Mouse (Mus musculus) small intestine, adult 2 months (tissue): ENCODE measurements around the gene Dnal1. TPM values are rescaled to one million over a fixed set of nuclear protein-coding genes. Genes with fewer than 3 reads are reported as not detected.
"Not testable (repeated sequence)": the region's sequence is repeated elsewhere in the genome, so short reads cannot be mapped to it uniquely, and the experiment has no call there.

ENCODE experiments used
- H3K27ac ChIP-seq: fragments of 200-500 bp; 2 replicates; pipeline ENCODE4 v1.5.1; 2012; ENCODE audit warnings: low read depth, low read length, control low read depth, inconsistent platforms; ENCODE audit not compliant: insufficient read depth
- H3K27me3 ChIP-seq: fragments of 200-500 bp; 2 replicates; pipeline ENCODE4 v1.6.1; 2012; ENCODE audit warnings: mild to moderate bottlenecking, moderate library complexity, low read length, inconsistent platforms; ENCODE audit not compliant: control insufficient read depth, insufficient read depth
- H3K36me3 ChIP-seq: fragments of 200-500 bp; 2 replicates; pipeline ENCODE4 v1.6.1; 2012; ENCODE audit warnings: mild to moderate bottlenecking, low read length, control low read depth, inconsistent platforms; ENCODE audit not compliant: control insufficient read depth, insufficient read depth
- H3K4me1 ChIP-seq: fragments of 200-500 bp; 2 replicates; pipeline ENCODE4 v1.6.1; 2012; ENCODE audit warnings: low read length, inconsistent platforms, mixed read lengths; ENCODE audit not compliant: control insufficient read depth, insufficient read depth, insufficient read length
- H3K4me3 ChIP-seq: fragments of 200-500 bp; 2 replicates; pipeline ENCODE4 v1.5.1; 2012; ENCODE audit warnings: low read depth, mild to moderate bottlenecking, control low read depth, inconsistent platforms, low read length, moderate library complexity
- CTCF ChIP-seq: fragments of 200-500 bp; IDR thresholded peaks from 2 replicates; pipeline ENCODE4 v1.5.1; 2012; ENCODE audit warnings: low read depth, mild to moderate bottlenecking, control low read depth, inconsistent platforms, low read length, moderate library complexity, mixed read lengths; ENCODE audit not compliant: insufficient replicate concordance, insufficient read length; ENCODE audit errors: extremely low read depth
- POLR2A ChIP-seq: fragments of 200-500 bp; IDR thresholded peaks from 2 replicates; pipeline ENCODE4 v1.6.1; 2012; ENCODE audit warnings: low read depth, mild to moderate bottlenecking, control low read depth, inconsistent platforms, low read length, moderate library complexity
- WGBS: fragments of 180-500 bp; shearing (Covaris S2); methylation state at CpG from one replicate; pipeline ENCODE4 v1.1.7; 2018; 5-methylcytosine and 5-hydroxymethylcytosine counted together
- polyA plus RNA-seq: library from polyadenylated mRNA; depleted of rRNA; stranded (reverse); fragments of >200 nt; gene quantifications from 2 replicates; pipeline ENCODE4 v1.2.3, GENCODE M21; 2012

Gene Dnal1
- polyA plus RNA-seq, 1 experiment = 0.68 TPM

DNA sequence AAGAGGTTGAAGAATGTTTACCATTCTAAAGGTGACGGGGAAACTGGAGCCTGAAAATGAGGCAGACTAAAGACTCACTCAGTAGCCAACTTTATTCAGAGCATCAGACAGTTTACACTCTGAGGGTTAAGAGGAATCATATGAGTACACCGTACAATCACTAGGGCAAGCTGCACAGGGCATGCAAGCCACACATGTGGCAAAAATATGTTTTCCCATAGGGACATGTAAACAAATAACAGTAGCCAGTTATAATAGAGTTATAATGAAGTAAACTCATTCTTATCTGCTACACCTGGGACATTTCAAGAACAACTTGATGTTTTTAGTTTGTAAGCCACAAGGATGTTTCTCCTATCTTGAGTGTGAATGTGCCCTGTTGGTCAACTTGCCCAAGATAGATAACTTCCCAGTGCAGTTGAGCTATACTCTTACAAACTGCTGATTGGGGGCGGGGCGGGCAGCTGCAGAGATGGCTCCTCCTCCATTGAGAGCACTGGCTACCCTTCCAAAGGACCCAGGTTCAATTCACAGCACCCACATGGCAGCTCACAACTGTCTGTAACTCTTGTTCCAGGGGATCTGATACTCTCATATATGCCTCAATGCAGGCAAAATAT lies 36.7 kb upstream of the Dnal1 start:
- TF ChIP-seq CTCF = no peak
- TF ChIP-seq POLR2A = no peak
- Histone ChIP-seq H3K27ac (no peak overlapping the region), H3K4me3 (no peak overlapping the region), H3K4me1 (no peaks in the 10 kb centered on the region), H3K36me3 (no peaks in the 10 kb centered on the region), H3K27me3 (no peaks in the 10 kb centered on the region)
- 91% methylated on average over 4 of the region's 4 CpGs for WGBS

DNA sequence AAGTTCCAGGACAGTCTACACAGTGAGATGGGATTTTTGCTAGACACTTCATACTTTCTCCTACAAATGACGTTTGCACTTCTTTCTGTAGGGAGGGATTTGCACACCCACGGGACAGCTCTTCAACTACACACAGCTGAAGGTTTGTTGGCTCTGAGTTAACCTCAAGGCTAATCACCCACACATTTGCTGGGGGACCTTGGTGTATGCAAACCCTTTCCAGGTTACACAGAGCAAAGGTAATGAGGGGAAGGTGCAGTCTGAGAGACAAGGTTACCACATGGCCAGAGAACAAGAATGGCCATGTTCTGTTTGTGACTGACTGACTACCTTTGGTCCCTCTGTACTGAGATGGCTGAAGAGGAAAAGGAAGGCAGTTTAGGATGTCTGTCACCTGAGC lies 30.3 kb upstream of the Dnal1 start:
- no peaks in the 10 kb centered on the region for H3K36me3 ChIP-seq

DNA sequence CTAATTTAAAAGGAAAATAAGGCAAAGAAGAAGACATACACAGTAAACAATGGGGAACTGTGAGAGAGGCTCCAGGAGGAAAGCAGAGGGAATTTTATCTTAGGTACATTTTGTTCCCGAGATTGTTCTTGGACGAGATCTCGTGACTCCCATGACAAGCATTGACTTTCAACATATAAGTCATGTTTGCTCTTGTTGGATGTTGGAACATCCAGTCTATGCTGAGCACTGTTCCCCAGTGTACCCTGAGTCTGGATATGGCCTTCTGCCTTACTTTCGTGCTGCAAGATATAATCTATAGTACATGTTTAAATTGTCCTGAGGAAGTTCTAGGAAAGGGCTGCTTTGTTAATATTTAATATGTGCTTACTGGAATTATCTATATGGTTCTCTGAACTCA lies 29.6 kb upstream of the Dnal1 start:
- no peak overlapping the region for H3K27ac ChIP-seq
- H3K4me1 ChIP-seq = peaks cover 3% of the 10 kb centered on the region; the same call in 1 of the 2 replicates
- no peaks in the 10 kb centered on the region for H3K36me3 ChIP-seq
- H3K27me3 ChIP-seq = no peaks in the 10 kb centered on the region
- H3K4me3 ChIP-seq = no peak overlapping the region
- no peak for TF ChIP-seq CTCF
- WGBS = 36% methylated on average over 4 of the region's 4 CpGs

More for the DNA sequence above, 30.3 kb upstream of the Dnal1 start:
- Histone ChIP-seq H3K4me3 (no peak overlapping the region), H3K27ac (no peak overlapping the region), H3K27me3 (no peaks in the 10 kb centered on the region), H3K4me1 (peaks cover 3% of the 10 kb centered on the region; the same call in 1 of the 2 replicates)
- WGBS = 61% methylated on average over 2 of the region's 2 CpGs
- TF ChIP-seq POLR2A = no peak
- no peak for TF ChIP-seq CTCF

DNA sequence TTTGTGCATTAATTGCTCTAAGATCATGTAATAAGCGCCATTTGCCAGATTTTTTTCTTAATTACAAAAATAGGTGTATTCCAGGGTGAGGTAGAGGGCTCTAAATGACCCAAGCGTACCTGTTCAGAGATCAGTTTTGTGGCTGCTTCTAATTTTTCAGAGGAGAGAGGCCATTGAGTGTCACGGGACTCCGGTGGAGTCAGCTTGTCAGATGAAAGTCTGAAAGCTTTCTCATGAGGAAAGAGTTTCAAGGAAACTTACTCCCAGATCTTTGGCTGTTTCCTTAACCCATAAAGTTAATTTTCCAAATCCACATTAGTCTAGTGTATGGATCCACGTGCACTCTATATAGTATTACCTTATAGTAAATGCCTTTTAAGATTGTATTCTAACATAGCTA lies 19.5 kb upstream of the Dnal1 start:
- H3K4me3 ChIP-seq, H3K4me1 ChIP-seq, H3K27ac ChIP-seq, H3K36me3 ChIP-seq, H3K27me3 ChIP-seq: not testable (repeated sequence)
- 91% methylated on average over 5 of the region's 5 CpGs for WGBS

DNA sequence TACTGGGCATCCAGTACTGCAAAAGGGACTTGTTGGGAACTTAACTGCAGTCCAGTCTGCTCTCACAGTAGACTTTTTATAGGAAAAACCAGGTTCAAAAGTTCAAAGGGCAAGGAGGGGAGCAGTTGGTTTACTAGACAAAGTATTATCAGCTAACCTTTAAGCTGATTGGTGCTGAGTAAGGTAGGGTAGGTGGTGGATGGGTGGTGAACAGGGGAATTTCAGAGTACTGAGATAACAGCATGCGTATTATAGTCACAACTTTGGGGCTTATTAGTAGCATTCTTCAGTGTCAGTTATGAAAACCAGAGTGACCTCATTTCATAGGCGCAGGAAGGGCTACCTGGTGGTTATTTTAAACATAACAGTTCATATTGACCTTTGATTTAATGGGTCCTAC lies 14.6 kb upstream of the Dnal1 start:
- Histone ChIP-seq H3K27me3 (no peaks in the 10 kb centered on the region), H3K27ac (no peak overlapping the region), H3K36me3 (no peaks in the 10 kb centered on the region), H3K4me1 (peaks cover 2% of the 10 kb centered on the region; the same call in 1 of the 2 replicates), H3K4me3 (no peak overlapping the region)
- WGBS = 69% methylated on average over 2 of the region's 2 CpGs
- TF ChIP-seq POLR2A (no peak), CTCF (no peak)

DNA sequence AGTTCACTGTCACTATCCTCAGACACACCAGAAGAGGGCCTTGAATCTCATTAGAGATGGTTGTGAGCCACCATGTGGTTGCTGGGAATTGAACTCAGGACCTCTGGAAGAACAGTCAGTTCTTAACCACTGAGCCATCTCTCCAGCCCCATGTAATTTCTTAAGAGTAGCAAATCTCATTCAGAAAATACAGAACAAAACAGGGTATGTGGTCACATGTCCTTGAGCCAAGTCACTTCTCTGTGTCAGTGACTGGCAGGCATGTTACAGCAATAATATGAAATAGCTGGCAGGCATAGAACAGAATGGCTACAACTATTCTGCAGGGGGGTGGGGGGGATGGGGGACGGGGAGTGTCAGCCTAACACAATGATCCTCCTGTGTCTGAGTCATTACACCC lies 14.1 kb upstream of the Dnal1 start:
- no peak overlapping the region for H3K4me3 ChIP-seq
- peaks cover 2% of the 10 kb centered on the region; the same call in 1 of the 2 replicates for H3K4me1 ChIP-seq
- H3K27ac ChIP-seq = no peak overlapping the region
- no peaks in the 10 kb centered on the region for H3K36me3 ChIP-seq
- TF ChIP-seq POLR2A = no peak
- TF ChIP-seq CTCF = no peak
- 38% methylated on average over 1 of the region's 1 CpGs for WGBS
- H3K27me3 ChIP-seq = no peaks in the 10 kb centered on the region

DNA sequence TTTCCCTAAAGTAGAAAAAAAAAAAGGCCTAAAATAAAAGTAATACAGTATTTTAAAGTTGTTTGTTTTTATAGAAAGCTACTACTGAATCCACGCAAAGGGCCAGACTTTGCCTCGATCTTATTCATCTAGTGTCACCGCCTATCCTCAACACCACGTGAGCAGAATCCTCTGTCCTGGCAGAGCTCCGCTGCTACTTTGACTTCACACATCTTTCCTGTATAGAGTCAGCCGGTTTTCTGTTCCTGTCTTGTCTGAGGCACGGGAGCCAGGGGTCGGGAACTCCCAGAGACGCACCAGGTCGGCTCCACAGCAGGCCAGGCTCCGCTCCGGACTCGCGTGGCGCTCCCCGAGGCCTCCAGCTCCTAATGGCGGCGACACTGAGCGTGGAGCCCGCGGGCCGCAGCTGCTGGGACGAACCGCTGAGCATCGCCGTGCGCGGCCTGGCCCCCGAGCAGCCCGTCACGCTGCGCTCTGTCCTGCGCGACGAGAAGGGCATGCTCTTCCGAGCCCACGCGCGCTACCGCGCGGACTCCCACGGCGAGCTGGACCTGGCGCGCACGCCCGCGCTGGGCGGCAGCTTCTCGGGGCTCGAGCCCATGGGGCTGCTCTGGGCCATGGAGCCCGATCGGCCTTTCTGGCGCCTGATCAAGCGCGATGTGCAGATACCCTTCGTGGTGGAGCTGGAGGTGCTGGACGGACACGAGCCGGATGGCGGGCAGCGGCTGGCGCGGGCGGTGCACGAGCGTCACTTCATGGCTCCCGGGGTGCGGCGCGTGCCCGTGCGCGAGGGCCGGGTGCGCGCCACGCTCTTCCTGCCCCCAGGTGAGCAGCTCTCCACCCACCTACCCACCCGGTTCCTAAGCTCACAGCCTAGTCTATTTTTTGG lies 13.3 kb upstream of the Dnal1 start, which contains the start of gene Acot6:
Gene Acot6, plus strand, starts transcription at position 51 of the 889 bp plus-strand sequence.
- under 1% methylated on average over 80 of the region's 80 CpGs for WGBS
- H3K27me3 ChIP-seq, H3K36me3 ChIP-seq, H3K27ac ChIP-seq, H3K4me1 ChIP-seq: not testable (repeated sequence)
- peak within 1 kb of the TSS; percentile 78 for H3K4me3 ChIP-seq
